Mouse (Mus musculus) liver, postnatal 0 days (tissue): ENCODE measurements around the gene Dlg5. TPM values are rescaled to one million over a fixed set of nuclear protein-coding genes. Genes with fewer than 3 reads are reported as not detected.

Source experiments
- ATAC-seq: fragments of 200-750 bp; cut with Nextera tagmentation; 2 replicates; pipeline ENCODE4 v1.8.0; 2017; ENCODE audit warnings: mild to moderate bottlenecking, moderate library complexity
- DNase-seq: peaks from one replicate; pipeline ENCODE4 v3.0.0-alpha.2; 2016
- H3K27ac ChIP-seq: fragments of 300-500 bp; sonication (generic); 2 replicates; pipeline ENCODE4 v1.5.1; 2014; ENCODE audit warnings: antibody characterized with exemption, moderate library complexity, mild to moderate bottlenecking, low read depth
- H3K27me3 ChIP-seq: fragments of 300-500 bp; sonication (generic); 2 replicates; pipeline ENCODE4 v1.6.1; 2014; ENCODE audit warnings: low read length, control low read depth, mixed read lengths; ENCODE audit not compliant: insufficient read depth
- H3K36me3 ChIP-seq: fragments of 300-500 bp; sonication (generic); replicated peaks from 2 replicates; pipeline ENCODE4 v1.6.1; 2014; ENCODE audit warnings: mild to moderate bottlenecking, control low read depth, low read length, moderate library complexity, mixed read lengths; ENCODE audit not compliant: insufficient read depth
- H3K4me1 ChIP-seq: fragments of 300-500 bp; sonication (generic); 2 replicates; pipeline ENCODE4 v1.6.1; 2014; ENCODE audit warnings: antibody characterized with exemption, mild to moderate bottlenecking, control low read depth; ENCODE audit not compliant: insufficient read depth
- H3K4me2 ChIP-seq: fragments of 300-500 bp; sonication (generic); 2 replicates; pipeline ENCODE4 v1.6.1; 2014; ENCODE audit warnings: low read depth, mild to moderate bottlenecking, low read length, moderate library complexity, mixed read lengths
- H3K4me3 ChIP-seq: fragments of 300-500 bp; sonication (generic); 2 replicates; pipeline ENCODE4 v1.5.1; 2014; ENCODE audit warnings: low read depth, low read length
- H3K9ac ChIP-seq: fragments of 300-500 bp; sonication (generic); replicated peaks from 2 replicates; pipeline ENCODE4 v1.6.1; 2014; ENCODE audit warnings: mild to moderate bottlenecking, moderate library complexity
- H3K9me3 ChIP-seq: fragments of 300-500 bp; sonication (generic); 2 replicates; pipeline ENCODE4 v1.6.1; 2016; ENCODE audit warnings: mild to moderate bottlenecking, control low read depth, low read length, mixed read lengths
- CTCF ChIP-seq: sonication (generic); IDR thresholded peaks from 2 replicates; pipeline ENCODE4 v1.5.1; 2016; ENCODE audit warnings: antibody characterized with exemption, low read depth
- EP300 ChIP-seq: IDR thresholded peaks from 2 replicates; pipeline ENCODE4 v1.6.1; 2016; ENCODE audit warnings: antibody characterized with exemption, low read depth, mild to moderate bottlenecking
- WGBS: fragments of 180-500 bp; shearing (Covaris S2); extraction: QIAGEN DNeasy Blood & Tissue Kit; methylation state at CpG from one replicate; pipeline ENCODE4 v1.1.7; 2014; ENCODE audit not compliant: insufficient replicate concordance; 5-methylcytosine and 5-hydroxymethylcytosine counted together
- polyA plus RNA-seq: library from polyadenylated mRNA; unstranded; fragments of >200 nt; fragmentation: Nextera tagmentation; extraction: Ambion mirVana; gene quantifications from 2 replicates; pipeline ENCODE4 v1.2.1, GENCODE M21; 2015

Dlg5 gene
- polyA plus RNA-seq, 1 experiment from 2014 or later = 0.88 TPM

DNA sequence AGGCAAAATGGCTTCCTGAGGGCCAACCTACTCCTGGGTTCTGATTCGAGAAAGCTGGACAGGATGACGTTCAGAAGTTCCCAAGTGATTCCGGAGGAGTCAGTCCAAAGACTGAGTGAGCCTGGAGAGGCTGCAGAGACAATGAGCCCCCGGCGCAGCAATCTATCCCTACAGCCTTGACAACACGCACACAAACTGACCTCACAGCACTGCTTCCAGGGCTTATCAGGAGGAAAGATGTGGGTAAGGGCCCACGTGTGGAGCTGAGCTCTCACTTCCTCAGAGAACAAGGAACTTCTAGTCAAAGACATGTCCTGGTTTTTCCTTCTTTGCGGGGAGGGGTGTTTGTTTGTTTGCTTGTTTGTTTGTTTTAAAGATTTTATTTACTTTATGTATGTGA lies 18.7 kb downstream of the Dlg5 start:
- ATAC-seq (no peak), DNase-seq (no peak)
- no peak overlapping the region for H3K27ac ChIP-seq
- H3K9me3 ChIP-seq = no peaks in the 10 kb centered on the region
- 51% methylated on average over 8 of the region's 8 CpGs for WGBS
- no peaks in the 10 kb centered on the region for H3K27me3 ChIP-seq
- H3K36me3 ChIP-seq = no peaks in the 10 kb centered on the region
- H3K4me1 ChIP-seq = no peaks in the 10 kb centered on the region
- H3K4me3 ChIP-seq = no peak overlapping the region
- TF ChIP-seq EP300 = no peak
- no peak for TF ChIP-seq CTCF
- H3K9ac ChIP-seq = no peak overlapping the region
- H3K4me2 ChIP-seq = no peak overlapping the region

GRCm38 (mm10) chr14:24226344-24226743 lies 19.4 kb downstream of the Dlg5 start:
- Histone ChIP-seq H3K4me3 (no peak overlapping the region), H3K36me3 (no peaks in the 10 kb centered on the region), H3K4me1 (no peaks in the 10 kb centered on the region), H3K9ac (no peak overlapping the region), H3K27ac (no peak overlapping the region), H3K27me3 (no peaks in the 10 kb centered on the region), H3K4me2 (no peak overlapping the region), H3K9me3 (no peaks in the 10 kb centered on the region)
- ATAC-seq (no peak), DNase-seq (no peak)
- TF ChIP-seq CTCF = no peak
- TF ChIP-seq EP300 = no peak
- WGBS = 50% methylated on average over 2 of the region's 2 CpGs

DNA sequence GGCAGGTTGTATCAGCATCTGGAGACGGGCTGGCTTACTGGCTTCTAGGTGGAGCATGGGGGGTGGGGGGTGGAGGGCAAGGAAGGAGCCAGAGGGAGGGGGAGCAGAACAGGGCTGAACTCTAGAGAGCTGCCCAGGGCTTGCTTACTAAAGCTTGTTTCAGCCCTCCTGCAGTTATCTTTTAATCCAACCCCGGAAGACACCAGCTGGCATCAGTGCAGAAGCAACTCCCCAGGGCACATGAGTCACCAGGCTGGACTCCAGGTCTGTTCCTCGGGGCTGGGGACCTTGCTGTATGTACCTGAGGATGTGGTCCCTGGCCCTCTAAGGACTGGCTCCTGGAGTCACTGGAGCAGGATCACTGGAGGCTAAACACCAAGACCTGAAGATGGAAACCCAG lies 23.0 kb downstream of the Dlg5 start:
- no peak overlapping the region for H3K27ac ChIP-seq
- no peak overlapping the region for H3K9ac ChIP-seq
- WGBS = 41% methylated on average over 3 of the region's 3 CpGs
- no peaks in the 10 kb centered on the region for H3K36me3 ChIP-seq
- H3K4me2 ChIP-seq = no peak overlapping the region
- TF ChIP-seq CTCF (no peak), EP300 (no peak)
- no peak overlapping the region for H3K4me3 ChIP-seq
- H3K27me3 ChIP-seq = no peaks in the 10 kb centered on the region
- no peaks in the 10 kb centered on the region for H3K9me3 ChIP-seq
- no peak for DNase-seq
- H3K4me1 ChIP-seq = no peaks in the 10 kb centered on the region
- no peak for ATAC-seq

- no peak overlapping the region for H3K4me3 ChIP-seq
- ATAC-seq (no peak), DNase-seq (no peak)
- no peak for TF ChIP-seq EP300
- no peaks in the 10 kb centered on the region for H3K4me1 ChIP-seq
- no peak overlapping the region for H3K4me2 ChIP-seq
- no peaks in the 10 kb centered on the region for H3K27me3 ChIP-seq
- H3K36me3 ChIP-seq = no peaks in the 10 kb centered on the region
- no peak overlapping the region for H3K27ac ChIP-seq
- 75% methylated on average over 3 of the region's 3 CpGs for WGBS
- H3K9ac ChIP-seq = no peak overlapping the region
- H3K9me3 ChIP-seq = no peaks in the 10 kb centered on the region
These were observed 23.4 kb downstream of the Dlg5 start for GRCm38 (mm10) chr14:24222273-24222672.

DNA sequence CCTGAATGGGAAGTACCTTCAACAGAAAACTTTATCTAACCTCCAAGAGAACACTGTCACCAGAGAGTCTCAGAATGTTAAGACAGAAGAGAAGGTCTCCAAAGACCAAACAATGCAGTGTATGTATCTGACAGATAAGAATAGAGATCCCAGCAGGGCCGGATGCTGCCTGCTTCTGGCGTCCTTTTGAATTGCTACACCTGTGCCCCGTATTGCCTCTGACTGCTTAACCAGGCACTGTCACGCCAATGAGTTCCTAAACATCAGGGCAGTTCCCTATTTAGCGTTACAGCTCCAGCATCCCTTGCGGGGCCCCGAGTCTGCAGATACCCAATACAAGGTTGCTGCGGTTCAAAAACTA lies 28.4 kb downstream of the Dlg5 start:
- no peak overlapping the region for H3K4me3 ChIP-seq
- ATAC-seq (no peak), DNase-seq (no peak)
- no peak for TF ChIP-seq EP300
- no peak for TF ChIP-seq CTCF
- H3K4me1 ChIP-seq = no peaks in the 10 kb centered on the region; the same call in 1 of the 2 replicates
- WGBS = 43% methylated on average over 8 of the region's 8 CpGs
- H3K36me3 ChIP-seq = no peaks in the 10 kb centered on the region
- no peak overlapping the region for H3K27ac ChIP-seq
- no peaks in the 10 kb centered on the region for H3K9me3 ChIP-seq
- no peak overlapping the region for H3K4me2 ChIP-seq
- H3K27me3 ChIP-seq = no peaks in the 10 kb centered on the region
- no peak overlapping the region for H3K9ac ChIP-seq

- no peak overlapping the region for H3K27ac ChIP-seq
- H3K36me3 ChIP-seq = no peaks in the 10 kb centered on the region
- no peaks in the 10 kb centered on the region; the same call in 1 of the 2 replicates for H3K4me1 ChIP-seq
- H3K4me2 ChIP-seq = no peak overlapping the region
- H3K27me3 ChIP-seq = no peaks in the 10 kb centered on the region
- H3K9ac ChIP-seq = no peak overlapping the region
- no peak for TF ChIP-seq CTCF
- TF ChIP-seq EP300 = no peak
- ATAC-seq (no peak), DNase-seq (no peak)
- H3K9me3 ChIP-seq = no peaks in the 10 kb centered on the region
- WGBS = 56% methylated on average over 11 of the region's 11 CpGs
- H3K4me3 ChIP-seq = no peak overlapping the region
These were observed 28.9 kb downstream of the Dlg5 start for GRCm38 (mm10) chr14:24216678-24217361.
